Mouse (Mus musculus): ENCODE measurements around the gene Krt1. TPM values are rescaled to one million over a fixed set of nuclear protein-coding genes. Genes with fewer than 3 reads are reported as not detected.

Krt1 gene
- total RNA-seq (2023): 0.38 TPM

GRCm38 (mm10) chr15:101850694-101851093 lies at the start of gene Krt1:
Gene Krt1, minus strand, starts transcription at chr15:101850794.

GRCm38 (mm10) chr15:101892820-101893219 lies 42.2 kb upstream of the Krt1 start, which contains the start of gene Krt76:
Gene Krt76, minus strand, starts transcription at chr15:101892920.

GRCm38 (mm10) chr15:101869431-101869830 lies 18.8 kb upstream of the Krt1 start, which contains the start of gene Krt77:
Gene Krt77, minus strand, starts transcription at chr15:101869705.

GRCm38 (mm10) chr15:101817875-101818274 lies 32.7 kb downstream of the Krt1 start, which contains the start of gene Krt2:
Gene Krt2, minus strand, starts transcription at chr15:101818169.

GRCm38 (mm10) chr15:101802296-101802835 lies 48.2 kb downstream of the Krt1 start, which contains the start of gene Krt73:
Gene Krt73, minus strand, starts transcription at chr15:101802346.

Other genes with a start within 250 kb of the Krt1 start
- not detected for gene Gm5414, start 222.6 kb downstream of the Krt1 start, total RNA-seq (2023)
- gene Gm5478, start 203.4 kb downstream of the Krt1 start, total RNA-seq (2023): not detected
- not detected for gene Krt6b, start 170.5 kb downstream of the Krt1 start, total RNA-seq (2023)
- not detected for gene Krt6a, start 156.5 kb downstream of the Krt1 start, total RNA-seq (2023)
- 0.50 TPM for gene Krt5, start 137.9 kb downstream of the Krt1 start, total RNA-seq (2023)
- gene Krt71, start 107.7 kb downstream of the Krt1 start, total RNA-seq (2023): not detected
- not detected for gene Krt72, start 64.3 kb downstream of the Krt1 start, total RNA-seq (2023)
- not detected for gene Krt73, start 48.4 kb downstream of the Krt1 start, total RNA-seq (2023)
- gene Krt2, start 32.6 kb downstream of the Krt1 start, total RNA-seq (2023): not detected
- gene Krt77, start 18.9 kb upstream of the Krt1 start, total RNA-seq (2023): not detected
- not detected for gene Krt76, start 42.1 kb upstream of the Krt1 start, total RNA-seq (2023)
- not detected for gene Krt4, start 73.9 kb upstream of the Krt1 start, total RNA-seq (2023)
- gene Krt79, start 89.5 kb upstream of the Krt1 start, total RNA-seq (2023): not detected
- not detected for gene Krt78, start 103.5 kb upstream of the Krt1 start, total RNA-seq (2023)
- gene Krt8, start 153.7 kb upstream of the Krt1 start, total RNA-seq (2023): 1.2 TPM
- 1.6 TPM for gene Krt18, start 177.4 kb upstream of the Krt1 start, total RNA-seq (2023)
- 252 TPM for gene Eif4b, start 223.0 kb upstream of the Krt1 start, total RNA-seq (2023)
- gene Tns2, start 249.6 kb upstream of the Krt1 start, total RNA-seq (2023): 1.5 TPM